Mouse (Mus musculus) liver, adult 2 months (tissue): ENCODE measurements around the gene Camkmt.

Experiments
- CTCF ChIP-seq: fragments of 200-500 bp; IDR thresholded peaks from 2 replicates; pipeline ENCODE4 v1.5.1; 2011; ENCODE audit warnings: low read depth, low read length, control low read depth
- POLR2A ChIP-seq: fragments of 200-500 bp; IDR thresholded peaks from 2 replicates; pipeline ENCODE4 v1.6.1; 2011; ENCODE audit warnings: low read length, control low read depth; ENCODE audit not compliant: insufficient read depth; ENCODE audit errors: extremely low read depth

DNA sequence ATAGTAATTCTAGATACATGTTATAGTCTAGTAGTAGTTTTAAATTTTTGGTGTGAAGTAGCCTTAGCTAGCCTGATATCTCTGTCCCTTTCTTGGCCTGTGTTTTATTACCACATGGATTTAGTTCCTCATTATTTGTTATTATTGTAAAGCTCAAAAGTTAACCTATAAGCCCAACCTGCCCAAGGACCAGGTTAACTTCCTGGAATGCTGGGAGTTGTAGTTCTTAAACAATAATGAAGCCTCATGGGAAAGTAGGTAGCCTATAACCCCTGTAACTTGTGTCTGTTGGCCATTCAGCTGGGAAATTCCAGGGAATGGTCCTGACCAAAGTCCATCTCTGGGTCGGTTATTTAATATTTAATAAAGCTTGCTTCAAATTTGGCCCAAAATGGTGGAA is 58.0 kb downstream of the Camkmt start:
- TF ChIP-seq POLR2A (no peak), CTCF (no peak)
